ENCODE assay signal across 10 mouse cellular contexts in genomic region chr4:134480864-134481263, GRCm38 (mm10). TPM values are rescaled to one million over a fixed set of nuclear protein-coding genes. Genes with fewer than 3 reads are reported as not detected.
DNase-seq lines count a peak whose midpoint lies in the region; ATAC-seq lines count a peak whose summit lies in the region.
"Had no signal": no experiment of that assay in that cellular context is flagged by ENCODE, and none has a peak within 500 bp of the region (broad histone marks: within the 10 kb centered on the region; RNA-seq: fewer than 3 reads in every experiment).

No protein-coding gene starts in this region.

- no peaks in the 10 kb centered on the region for H3K9me3 ChIP-seq in hindbrain, embryonic 10.5 days
- no peaks in the 10 kb centered on the region for H3K9me3 ChIP-seq in hindbrain, embryonic 12.5 days (replicated peaks)
- no peaks in the 10 kb centered on the region for H3K9me3 ChIP-seq in heart, embryonic 15.5 days (replicated peaks)
- H3K9me3 ChIP-seq: embryonic facial prominence, embryonic 12.5 days; megakaryocyte, embryonic 14.5 days had no signal

- 0 out of 2 replicates have a peak, but pooled peaks cover 5% of the 10 kb centered on the region for H3K4me1 ChIP-seq in hindbrain, embryonic 10.5 days (replicated peaks)
- H3K4me1 ChIP-seq in hindbrain, embryonic 12.5 days: no peaks in the 10 kb centered on the region
- peaks cover 2% of the 10 kb centered on the region; the same call in 1 of the 2 replicates for H3K4me1 ChIP-seq in heart, embryonic 15.5 days (replicated peaks)
- H3K4me1 ChIP-seq: embryonic facial prominence, embryonic 12.5 days had no signal

- H3K27me3 ChIP-seq in hindbrain, embryonic 10.5 days (ENCODE audit: insufficient read depth, poor library complexity, severe bottlenecking): peaks cover 11% of the 10 kb centered on the region; the same call in 1 of the 2 replicates
- peaks cover 3% of the 10 kb centered on the region; the same call in 1 of the 2 replicates for H3K27me3 ChIP-seq in hindbrain, embryonic 12.5 days
- peaks cover 8% of the 10 kb centered on the region; the same call in 1 of the 2 replicates for H3K27me3 ChIP-seq in heart, embryonic 15.5 days

- H3K27ac ChIP-seq in hindbrain, embryonic 10.5 days: no peak overlapping the region
- H3K27ac ChIP-seq in hindbrain, embryonic 12.5 days: no peak overlapping the region
- H3K27ac ChIP-seq in heart, embryonic 15.5 days: no peak overlapping the region
- H3K27ac ChIP-seq: embryonic facial prominence, embryonic 12.5 days had no signal

- no peak overlapping the region for H3K9ac ChIP-seq in hindbrain, embryonic 12.5 days
- H3K9ac ChIP-seq in heart, embryonic 15.5 days: no peak overlapping the region
- H3K9ac ChIP-seq: embryonic facial prominence, embryonic 12.5 days had no signal

- H3K36me3 ChIP-seq in hindbrain, embryonic 10.5 days: peaks cover 17% of the 10 kb centered on the region
- H3K36me3 ChIP-seq in hindbrain, embryonic 12.5 days: peaks cover 13% of the 10 kb centered on the region
- peaks cover 2% of the 10 kb centered on the region; the same call in 1 of the 2 replicates for H3K36me3 ChIP-seq in heart, embryonic 15.5 days

- ATAC-seq in hindbrain, embryonic 12.5 days (ENCODE audit: low FRiP score): no peak
- 0 out of 2 replicates have a peak, but pooled peaks have one; percentile 12 for ATAC-seq in heart, embryonic 15.5 days (replicated peaks; ENCODE audit: insufficient number of reproducible peaks, insufficient read depth, low FRiP score, low read depth)
- ATAC-seq in megakaryocyte progenitor cell, adult 5-6 weeks (replicated peaks; ENCODE audit: poor library complexity): peak; percentile 72

- no peak overlapping the region for H3K4me3 ChIP-seq in hindbrain, embryonic 10.5 days
- H3K4me3 ChIP-seq in hindbrain, embryonic 12.5 days: no peak overlapping the region
- no peak overlapping the region for H3K4me3 ChIP-seq in heart, embryonic 15.5 days
- H3K4me3 ChIP-seq: embryonic facial prominence, embryonic 12.5 days; megakaryocyte, embryonic 14.5 days had no signal

- H3K4me2 ChIP-seq in hindbrain, embryonic 12.5 days (replicated peaks): no peak overlapping the region
- no peak overlapping the region for H3K4me2 ChIP-seq in heart, embryonic 15.5 days
- H3K4me2 ChIP-seq: embryonic facial prominence, embryonic 12.5 days had no signal

- peak; percentile 72 for DNase-seq in hindbrain, embryonic 10.5 days (ENCODE audit: low spot score)
- DNase-seq in T-cell, adult 2 months (ENCODE audit: low spot score): peak; percentile 68
- DNase-seq in cerebellum, postnatal 4 days (ENCODE audit: low spot score in 2 of 2): peak; percentile 63 to 79
- peak; percentile 67 to 68 for DNase-seq in layer of hippocampus, postnatal 14 days (ENCODE audit: low spot score in 2 of 2)
- DNase-seq in spleen, postnatal 4 days (ENCODE audit: low spot score in 2 of 2): peak; percentile 77 to 94

- 25% methylated on average over 6 of the region's 6 CpGs for WGBS in hindbrain, embryonic 10.5 days
- 20% methylated on average over 6 of the region's 6 CpGs for WGBS in hindbrain, embryonic 12.5 days
- WGBS in heart, embryonic 15.5 days: 23% methylated on average over 6 of the region's 6 CpGs

RNA-seq across cellular contexts. Expression of gene Stmn1, which starts 12.7 kb away (rescaled TPM):
- 2,849 and 3,914 TPM in 2 replicates for polyA plus RNA-seq in hindbrain, embryonic 10.5 days (2016; fragmentation: Nextera tagmentation; extraction: Ambion mirVana)
- 4,582 and 4,772 TPM in 2 replicates for polyA plus RNA-seq in hindbrain, embryonic 12.5 days (2016; fragmentation: Nextera tagmentation; extraction: Ambion mirVana)
- 947 and 956 TPM in 2 replicates for polyA plus RNA-seq in heart, embryonic 15.5 days (2015; fragmentation: Nextera tagmentation; extraction: Ambion mirVana)
- total RNA-seq in layer of hippocampus, postnatal 14 days (2021): 100 to 1,000 TPM; 425 to 454 TPM
- 794 and 868 TPM in 2 replicates for total RNA-seq in megakaryocyte progenitor cell, adult 5-6 weeks (2015)
- total RNA-seq in megakaryocyte progenitor cell, adult 5-6 weeks (2017): 1,207 and 1,242 TPM in 2 replicates

RNA-seq across cellular contexts. Expression of gene Paqr7, which starts 15.6 kb away (rescaled TPM):
- polyA plus RNA-seq in hindbrain, embryonic 10.5 days (2016; fragmentation: Nextera tagmentation; extraction: Ambion mirVana): 3.1 and 4.3 TPM in 2 replicates
- polyA plus RNA-seq in hindbrain, embryonic 12.5 days (2016; fragmentation: Nextera tagmentation; extraction: Ambion mirVana): 9.7 and 9.8 TPM in 2 replicates
- 11.7 and 11.9 TPM in 2 replicates for polyA plus RNA-seq in heart, embryonic 15.5 days (2015; fragmentation: Nextera tagmentation; extraction: Ambion mirVana)
- 10 to 100 TPM; 47.7 to 54.8 TPM for total RNA-seq in layer of hippocampus, postnatal 14 days (2021)
- total RNA-seq in megakaryocyte progenitor cell, adult 5-6 weeks (2015): 5.2 and 7.3 TPM in 2 replicates
- total RNA-seq in megakaryocyte progenitor cell, adult 5-6 weeks (2017): 11.1 and 13.5 TPM in 2 replicates

RNA-seq across cellular contexts. Expression of gene Aunip, which starts 29.9 kb away (rescaled TPM):
- polyA plus RNA-seq in hindbrain, embryonic 10.5 days (2016; fragmentation: Nextera tagmentation; extraction: Ambion mirVana): 19.3 and 25.9 TPM in 2 replicates
- 6.3 and 7.6 TPM in 2 replicates for polyA plus RNA-seq in hindbrain, embryonic 12.5 days (2016; fragmentation: Nextera tagmentation; extraction: Ambion mirVana)
- polyA plus RNA-seq in heart, embryonic 15.5 days (2015; fragmentation: Nextera tagmentation; extraction: Ambion mirVana): 7.3 and 7.9 TPM in 2 replicates
- under 1 TPM; 0.31 to 0.69 TPM for total RNA-seq in layer of hippocampus, postnatal 14 days (2021)
- 11.8 and 14.6 TPM in 2 replicates for total RNA-seq in megakaryocyte progenitor cell, adult 5-6 weeks (2015)
- total RNA-seq in megakaryocyte progenitor cell, adult 5-6 weeks (2017): 24.3 and 30.6 TPM in 2 replicates

RNA-seq across cellular contexts. Expression of gene Mtfr1l, which starts 54.3 kb away (rescaled TPM):
- polyA plus RNA-seq in hindbrain, embryonic 10.5 days (2016; fragmentation: Nextera tagmentation; extraction: Ambion mirVana): 115 and 125 TPM in 2 replicates
- 137 and 140 TPM in 2 replicates for polyA plus RNA-seq in hindbrain, embryonic 12.5 days (2016; fragmentation: Nextera tagmentation; extraction: Ambion mirVana)
- polyA plus RNA-seq in heart, embryonic 15.5 days (2015; fragmentation: Nextera tagmentation; extraction: Ambion mirVana): 147 and 152 TPM in 2 replicates
- 10 to 100 TPM; 73.0 to 77.8 TPM for total RNA-seq in layer of hippocampus, postnatal 14 days (2021)
- total RNA-seq in megakaryocyte progenitor cell, adult 5-6 weeks (2015): 59.1 and 69.8 TPM in 2 replicates
- 42.7 and 51.0 TPM in 2 replicates for total RNA-seq in megakaryocyte progenitor cell, adult 5-6 weeks (2017)
